Mouse (Mus musculus) liver, embryonic 14.5 days (tissue): Measurements from ENCODE around the gene Gm20503.

Experiments
- CTCF ChIP-seq: IDR thresholded peaks from 2 replicates; pipeline ENCODE4 v1.5.1; 2016; ENCODE audit warnings: antibody characterized with exemption, low read depth, control low read depth
- EP300 ChIP-seq: IDR thresholded peaks from 2 replicates; pipeline ENCODE4 v1.6.1; 2016; ENCODE audit warnings: antibody characterized with exemption, low read depth

DNA sequence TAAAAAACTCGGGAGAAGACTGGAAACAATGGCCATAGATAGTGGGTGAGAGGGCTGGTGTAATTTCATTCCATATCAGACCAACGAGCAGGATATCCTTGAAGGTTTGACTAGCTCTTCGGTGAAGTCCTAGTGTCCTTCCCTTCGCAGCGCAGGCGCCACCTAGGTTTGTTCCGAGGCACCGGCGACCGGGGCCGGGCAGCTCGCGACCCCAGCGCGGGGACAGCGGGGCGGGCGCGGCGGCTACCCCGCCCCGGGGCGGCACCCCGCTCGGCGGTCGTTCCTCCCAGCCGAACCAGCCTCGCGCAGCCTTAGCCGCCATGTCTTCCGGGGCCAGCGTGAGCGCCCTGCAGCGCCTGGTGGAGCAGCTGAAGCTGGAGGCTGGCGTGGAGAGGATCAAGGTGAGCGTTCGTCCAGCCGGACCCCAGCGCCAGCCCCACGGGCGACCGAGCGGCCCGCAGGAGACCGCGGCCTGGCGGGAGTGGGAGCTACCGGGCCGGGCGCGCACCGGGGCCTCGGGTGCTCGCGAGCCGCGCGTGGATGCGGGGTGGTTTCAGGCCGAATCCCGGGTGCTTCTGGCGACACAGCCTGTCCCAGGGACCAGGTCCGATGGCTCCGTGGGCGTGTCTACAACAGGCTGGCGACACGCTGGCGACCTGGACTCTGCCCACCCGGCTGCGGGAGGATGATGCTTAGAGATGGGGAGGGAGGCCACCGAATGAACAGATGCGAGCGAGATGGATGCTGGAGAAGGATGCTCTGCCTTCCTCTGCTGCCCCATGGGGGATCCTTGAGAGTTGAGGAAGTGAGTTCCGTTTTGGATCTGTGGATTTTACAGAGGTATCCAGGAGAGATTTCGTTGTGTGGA lies 32.1 kb downstream of the Gm20503 start, which contains the start of gene Gng10:
- TF ChIP-seq EP300: no peak
- TF ChIP-seq CTCF: no peak
